In the genomic region with DNA sequence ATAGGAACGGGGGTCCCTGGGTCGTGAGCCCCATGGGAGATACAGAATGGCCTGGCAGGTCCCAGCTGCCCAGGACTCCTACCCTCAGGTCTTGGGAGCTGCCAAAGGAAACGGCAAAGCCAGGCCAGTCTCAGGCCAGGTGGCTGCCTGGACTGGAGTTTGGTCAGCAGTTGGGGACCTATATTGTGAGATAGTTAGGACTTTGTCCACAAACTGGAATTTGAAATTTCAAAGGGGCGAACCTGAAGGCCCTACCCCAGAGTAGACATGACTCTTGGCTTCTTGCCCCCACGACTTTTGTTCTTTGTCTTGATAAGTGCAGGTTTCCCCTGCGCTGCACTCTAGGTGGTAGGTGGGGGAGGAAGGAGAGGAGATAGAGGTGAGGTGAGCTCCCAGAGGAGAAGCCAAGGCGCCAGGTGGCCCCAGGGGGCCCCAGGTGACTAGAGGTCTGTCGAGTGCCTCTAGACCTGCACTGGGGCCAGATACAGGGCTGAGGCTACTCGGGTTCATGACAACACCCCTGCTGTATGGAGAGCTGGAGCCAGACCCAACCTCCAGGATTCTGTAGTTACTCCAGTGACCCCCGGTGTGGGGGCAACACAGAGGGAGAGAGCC, we compare ENCODE assay signal across 25 mouse cellular contexts. TPM values are rescaled to one million over a fixed set of nuclear protein-coding genes. Genes with fewer than 3 reads are reported as not detected.
DNase-seq lines count a peak whose midpoint lies in the region; ATAC-seq and TF ChIP-seq lines count a peak whose summit lies in the region.
"Had no signal": no experiment of that assay in that cellular context is flagged by ENCODE, and none has a peak within 500 bp of the region (broad histone marks: within the 10 kb centered on the region; RNA-seq: fewer than 3 reads in every experiment).

No protein-coding gene starts in this region.

- H3K27me3 ChIP-seq in kidney, embryonic 14.5 days (ENCODE audit: control insufficient read depth, insufficient read depth, low read length): no peaks in the 10 kb centered on the region
- no peaks in the 10 kb centered on the region for H3K27me3 ChIP-seq in kidney, postnatal 0 days (ENCODE audit: insufficient read depth, low read length)
- 0 out of 2 replicates have a peak, but pooled peaks cover 3% of the 10 kb centered on the region for H3K27me3 ChIP-seq in liver, embryonic 13.5 days
- H3K27me3 ChIP-seq: forebrain, embryonic 15.5 days; hindbrain, embryonic 15.5 days had no signal

- 74% methylated on average over 10 of the region's 10 CpGs for WGBS in kidney, embryonic 14.5 days
- 69% methylated on average over 10 of the region's 10 CpGs for WGBS in kidney, postnatal 0 days
- WGBS in liver, embryonic 13.5 days (ENCODE audit: insufficient replicate concordance): 43% methylated on average over 10 of the region's 10 CpGs

- no peak overlapping the region for H3K4me3 ChIP-seq in kidney, embryonic 14.5 days (ENCODE audit: low read length)
- no peak overlapping the region for H3K4me3 ChIP-seq in kidney, postnatal 0 days (replicated peaks; ENCODE audit: low read depth, low read length)
- H3K4me3 ChIP-seq in liver, embryonic 13.5 days (replicated peaks): no peak overlapping the region
- H3K4me3 ChIP-seq: erythroblast, embryonic 14.5 days; forebrain, embryonic 15.5 days; heart, embryonic 12.5 days; hindbrain, embryonic 15.5 days; megakaryocyte, embryonic 14.5 days had no signal

- intact Hi-C loops in left cerebral cortex, postnatal 25 days (cut with DNase I): no loop called here

- no peak for TF ChIP-seq CTCF in kidney, postnatal 0 days (IDR thresholded peaks at IDR 0.05; ENCODE audit: low read depth)

- H3K9ac ChIP-seq in kidney, embryonic 14.5 days (ENCODE audit: low read depth, low read length): no peak overlapping the region
- H3K9ac ChIP-seq in kidney, postnatal 0 days (ENCODE audit: low read depth, low read length): no peak overlapping the region
- no peak overlapping the region for H3K9ac ChIP-seq in liver, embryonic 13.5 days
- H3K9ac ChIP-seq: forebrain, embryonic 15.5 days; heart, embryonic 12.5 days; hindbrain, embryonic 15.5 days had no signal

- no peak overlapping the region for H3K4me2 ChIP-seq in kidney, embryonic 14.5 days (replicated peaks; ENCODE audit: low read depth, low read length)
- no peak overlapping the region for H3K4me2 ChIP-seq in kidney, postnatal 0 days (ENCODE audit: low read length)
- peak overlapping the region; percentile 15; the same call in 1 of the 2 replicates for H3K4me2 ChIP-seq in liver, embryonic 13.5 days
- H3K4me2 ChIP-seq: forebrain, embryonic 15.5 days; heart, embryonic 12.5 days; hindbrain, embryonic 15.5 days had no signal

- H3K9me3 ChIP-seq in kidney, embryonic 14.5 days (ENCODE audit: control insufficient read depth, low read length): no peaks in the 10 kb centered on the region
- H3K9me3 ChIP-seq in kidney, postnatal 0 days (replicated peaks; ENCODE audit: low read length): no peaks in the 10 kb centered on the region
- no peaks in the 10 kb centered on the region for H3K9me3 ChIP-seq in liver, embryonic 13.5 days (replicated peaks)
- H3K9me3 ChIP-seq: forebrain, embryonic 15.5 days; heart, embryonic 12.5 days; hindbrain, embryonic 15.5 days; megakaryocyte, embryonic 14.5 days had no signal

- DNase-seq in kidney, adult 11 months: peak; percentile 84
- no peak for DNase-seq in kidney, postnatal 0 days (ENCODE audit: low spot score)
- DNase-seq in liver, embryonic 13.5 days: no peak
- DNase-seq in layer of hippocampus, adult 9-10 months (ENCODE audit: low spot score): no peak
- DNase-seq in gastrocnemius, postnatal 25 days: no peak
- DNase-seq in left cerebral cortex, postnatal 25 days (ENCODE audit: low spot score in 2 of 2): no peak
- DNase-seq: adrenal gland, adult 2 months; lung, postnatal 10 days; right cerebral cortex, adult 18-20 months had no signal

- H3K36me3 ChIP-seq in kidney, embryonic 14.5 days (ENCODE audit: control insufficient read depth, insufficient read depth, low read length): no peaks in the 10 kb centered on the region
- no peaks in the 10 kb centered on the region for H3K36me3 ChIP-seq in kidney, postnatal 0 days (ENCODE audit: insufficient read depth, low read length)
- H3K36me3 ChIP-seq in liver, embryonic 13.5 days: no peaks in the 10 kb centered on the region
- H3K36me3 ChIP-seq: forebrain, embryonic 15.5 days; heart, embryonic 12.5 days; hindbrain, embryonic 15.5 days had no signal

- no peak overlapping the region for H3K27ac ChIP-seq in kidney, embryonic 14.5 days (ENCODE audit: low read depth, low read length)
- H3K27ac ChIP-seq in kidney, postnatal 0 days: peak overlapping the region; percentile 72
- H3K27ac ChIP-seq in liver, embryonic 13.5 days: peak overlapping the region; percentile 82
- H3K27ac ChIP-seq: forebrain, embryonic 15.5 days; hindbrain, embryonic 15.5 days had no signal

- no peaks in the 10 kb centered on the region for H3K4me1 ChIP-seq in kidney, embryonic 14.5 days (ENCODE audit: control insufficient read depth, insufficient read depth, low read length)
- H3K4me1 ChIP-seq in kidney, postnatal 0 days (replicated peaks; ENCODE audit: insufficient read depth, low read length): no peaks in the 10 kb centered on the region
- H3K4me1 ChIP-seq in liver, embryonic 13.5 days (replicated peaks): peaks cover 42% of the 10 kb centered on the region
- H3K4me1 ChIP-seq: forebrain, embryonic 15.5 days; heart, embryonic 12.5 days; hindbrain, embryonic 15.5 days had no signal

- no peak for ATAC-seq in kidney, embryonic 14.5 days (ENCODE audit: low FRiP score, low TSS enrichment)
- ATAC-seq in kidney, postnatal 0 days (replicated peaks; ENCODE audit: low FRiP score, low read depth): no peak
- ATAC-seq in liver, embryonic 13.5 days (ENCODE audit: low read depth): no peak
- ATAC-seq in megakaryocyte-erythroid progenitor cell, adult 5-6 weeks (replicated peaks; ENCODE audit: low FRiP score, low TSS enrichment, poor library complexity, severe bottlenecking): no peak
- ATAC-seq: forebrain, embryonic 15.5 days had no signal

RNA-seq across cellular contexts. Expression of gene Hnf4a, which starts 35.1 kb away (rescaled TPM):
- polyA plus RNA-seq in kidney, embryonic 14.5 days (2014; fragmentation: Nextera tagmentation; extraction: Ambion mirVana): 6.0 and 10.7 TPM in 2 replicates
- 21.6 and 24.3 TPM in 2 replicates for polyA plus RNA-seq in kidney, postnatal 0 days (2015; fragmentation: Nextera tagmentation; extraction: Ambion mirVana)
- polyA plus RNA-seq in liver, embryonic 13.5 days (2015; fragmentation: Nextera tagmentation; extraction: Ambion mirVana): 12.3 and 15.3 TPM in 2 replicates
- total RNA-seq in gastrocnemius, postnatal 25 days (2021): not detected
- 0.31 TPM in 1 of 2 replicates, not detected in the other for total RNA-seq in megakaryocyte-erythroid progenitor cell, adult 5-6 weeks (2014; fragmentation: Nextera tagmentation)
- total RNA-seq in megakaryocyte-erythroid progenitor cell, adult 5-6 weeks (2017): 0.56 and 0.84 TPM in 2 replicates
- not detected for total RNA-seq in left cerebral cortex, postnatal 25 days (2021)
- total RNA-seq: heart, postnatal 25 days; layer of hippocampus, adult 18-20 months; left cerebral cortex, adult 18-20 months had no signal
- polyA plus RNA-seq: embryonic facial prominence, embryonic 11.5 days; forebrain, embryonic 15.5 days; neural tube, embryonic 11.5 days had no signal

RNA-seq across cellular contexts. Expression of gene R3hdml, which starts 49.6 kb away (rescaled TPM):
- polyA plus RNA-seq in kidney, embryonic 14.5 days (2014; fragmentation: Nextera tagmentation; extraction: Ambion mirVana): 26.3 and 29.5 TPM in 2 replicates
- polyA plus RNA-seq in kidney, postnatal 0 days (2015; fragmentation: Nextera tagmentation; extraction: Ambion mirVana): 27.4 and 29.8 TPM in 2 replicates
- polyA plus RNA-seq in liver, embryonic 13.5 days (2015; fragmentation: Nextera tagmentation; extraction: Ambion mirVana): not detected in 2 replicates
- total RNA-seq in gastrocnemius, postnatal 25 days (2021): not detected
- not detected in 2 replicates for total RNA-seq in megakaryocyte-erythroid progenitor cell, adult 5-6 weeks (2014; fragmentation: Nextera tagmentation)
- total RNA-seq in megakaryocyte-erythroid progenitor cell, adult 5-6 weeks (2017): not detected in 2 replicates
- not detected for total RNA-seq in left cerebral cortex, postnatal 25 days (2021)
- total RNA-seq: adrenal gland, adult 2 months; common myeloid progenitor, adult 5-6 weeks; gastrocnemius, postnatal 4 days; heart, postnatal 25 days; layer of hippocampus, adult 18-20 months; left cerebral cortex, adult 18-20 months; MEL had no signal
- polyA plus RNA-seq: adrenal gland, adult 2 months; embryonic facial prominence, embryonic 11.5 days; erythroblast, embryonic 14.5 days; forebrain, embryonic 15.5 days; heart, embryonic 12.5 days; stomach, embryonic 14.5 days had no signal
